Mouse (Mus musculus): ENCODE measurements around the gene Ehmt2.
"Not testable (repeated sequence)": the region's sequence is repeated elsewhere in the genome, so short reads cannot be mapped to it uniquely, and the experiment has no call there.

The Ehmt2 gene

GRCm38 (mm10) chr17:34927306-34928019, 29.2 kb downstream of the Ehmt2 start:
- no peak for DNase-seq (ENCODE audit: low read depth, low spot score)

- no peak for DNase-seq (ENCODE audit: low read depth, low spot score)
Measured at GRCm38 (mm10) chr17:34928841-34929240, 30.6 kb downstream of the Ehmt2 start.

GRCm38 (mm10) chr17:34931061-34931734, 32.9 kb downstream of the Ehmt2 start, which contains the start of gene Neu1:
Neu1 (plus strand) TSS chr17:34931253.
- peak; percentile 97 for DNase-seq (ENCODE audit: low read depth, low spot score)

GRCm38 (mm10) chr17:34931735-34932098, 33.4 kb downstream of the Ehmt2 start:
- DNase-seq (ENCODE audit: low read depth, low spot score): no peak

GRCm38 (mm10) chr17:34932287-34932686, 34.0 kb downstream of the Ehmt2 start:
- no peak for DNase-seq (ENCODE audit: low read depth, low spot score)

GRCm38 (mm10) chr17:34934031-34934430, 35.8 kb downstream of the Ehmt2 start:
- DNase-seq (ENCODE audit: low read depth, low spot score): no peak

- no peak for DNase-seq (ENCODE audit: low read depth, low spot score)
Measured at GRCm38 (mm10) chr17:34934830-34935229, 36.6 kb downstream of the Ehmt2 start.

- no peak for DNase-seq (ENCODE audit: low read depth, low spot score)
Measured at GRCm38 (mm10) chr17:34937960-34938505, 39.8 kb downstream of the Ehmt2 start.

- DNase-seq (ENCODE audit: low read depth, low spot score): no peak
Measured at GRCm38 (mm10) chr17:34941344-34942041, 43.2 kb downstream of the Ehmt2 start.

GRCm38 (mm10) chr17:34943128-34943815, 45.0 kb downstream of the Ehmt2 start:
- no peak for DNase-seq (ENCODE audit: low read depth, low spot score)

GRCm38 (mm10) chr17:34944362-34944761, 46.1 kb downstream of the Ehmt2 start:
- no peak for DNase-seq (ENCODE audit: low read depth, low spot score)

GRCm38 (mm10) chr17:34946486-34947140, 48.3 kb downstream of the Ehmt2 start:
- no peak for DNase-seq (ENCODE audit: low read depth, low spot score)

- no peak for DNase-seq (ENCODE audit: low read depth, low spot score)
Measured at GRCm38 (mm10) chr17:34947606-34948005, 49.3 kb downstream of the Ehmt2 start.

- not testable (repeated sequence) for DNase-seq (ENCODE audit: low read depth, low spot score)
Measured at GRCm38 (mm10) chr17:34948721-34949552, 50.7 kb downstream of the Ehmt2 start.

GRCm38 (mm10) chr17:34949553-34949969, 51.3 kb downstream of the Ehmt2 start:
- no peak for DNase-seq (ENCODE audit: low read depth, low spot score)

GRCm38 (mm10) chr17:34950514-34951455, 52.5 kb downstream of the Ehmt2 start:
- no peak for DNase-seq (ENCODE audit: low read depth, low spot score)

- DNase-seq (ENCODE audit: low read depth, low spot score): no peak
Measured at GRCm38 (mm10) chr17:34951636-34952377, 53.5 kb downstream of the Ehmt2 start.

GRCm38 (mm10) chr17:34952378-34953040, 54.2 kb downstream of the Ehmt2 start:
- peak; percentile 76 for DNase-seq (ENCODE audit: low read depth, low spot score)

Data from skeletal muscle tissue, adult 2 months (tissue).